Comparison of ENCODE assay signal across 8 mouse cellular contexts in the genomic region with DNA sequence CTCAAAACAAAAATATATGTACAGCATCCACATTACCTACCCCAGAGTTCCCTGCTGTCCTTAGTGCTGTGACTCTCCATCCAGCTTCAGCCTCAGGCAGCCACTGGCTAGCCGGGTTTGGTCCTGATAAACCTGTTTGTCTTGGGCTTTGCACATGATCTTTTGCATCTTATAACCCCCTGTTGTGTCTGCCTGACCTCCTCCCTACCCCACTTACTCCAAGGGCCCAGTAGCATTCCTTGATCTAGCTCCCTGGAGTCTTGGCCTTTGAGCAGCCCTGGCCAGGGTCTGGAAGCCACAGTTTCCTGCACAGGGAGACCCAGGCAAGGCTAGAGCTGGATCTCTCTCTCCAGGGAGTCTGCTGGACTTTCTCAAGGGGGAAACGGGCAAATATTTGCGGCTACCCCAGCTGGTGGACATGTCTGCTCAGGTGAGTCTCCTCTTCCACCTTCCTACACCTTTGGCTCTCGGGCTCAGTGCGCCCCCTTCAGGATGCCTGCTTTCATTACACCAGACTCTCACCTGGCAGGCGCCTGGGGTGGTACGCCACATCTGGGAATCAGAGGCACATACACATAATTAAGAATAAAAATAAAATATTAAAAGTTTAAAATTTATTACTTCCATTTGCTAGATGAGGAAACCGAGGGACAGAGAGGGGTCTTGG. TPM values are rescaled to one million over a fixed set of nuclear protein-coding genes. Genes with fewer than 3 reads are reported as not detected.
A peak's percentile ranks its signal among the peaks of the same experiment; 100 is the strongest.
DNase-seq lines count a peak whose midpoint lies in the region; ATAC-seq and TF ChIP-seq lines count a peak whose summit lies in the region.

No protein-coding gene starts in this region.

- no peak overlapping the region for H3K4me2 ChIP-seq in heart, embryonic 12.5 days

- ATAC-seq in heart, embryonic 12.5 days (ENCODE audit: insufficient number of reproducible peaks, low FRiP score), result no peak

- intact Hi-C loops in left cerebral cortex, adult 2 months (cut with DNase I), result no loop called here
- intact Hi-C loops in left cerebral cortex, postnatal 25 days (cut with DNase I), result no loop called here

- H3K9me3 ChIP-seq in heart, embryonic 12.5 days (replicated peaks), result no peaks in the 10 kb centered on the region

- H3K9ac ChIP-seq in heart, embryonic 12.5 days, result no peak overlapping the region

- peaks cover 47% of the 10 kb centered on the region for H3K4me1 ChIP-seq in heart, embryonic 12.5 days (replicated peaks)

- WGBS in heart, embryonic 12.5 days, result 67% methylated on average over 8 of the region's 8 CpGs

- no peak overlapping the region for H3K4me3 ChIP-seq in left cerebral cortex, adult 2 months
- H3K4me3 ChIP-seq in heart, embryonic 12.5 days, result no peak overlapping the region

- peaks cover 52% of the 10 kb centered on the region for H3K36me3 ChIP-seq in heart, embryonic 12.5 days

- H3K27ac ChIP-seq in left cerebral cortex, adult 2 months, result no peak overlapping the region
- H3K27ac ChIP-seq in heart, embryonic 12.5 days (ENCODE audit: poor library complexity, severe bottlenecking), result no peak overlapping the region

- H3K27me3 ChIP-seq in heart, embryonic 12.5 days (replicated peaks), result no peaks in the 10 kb centered on the region

- DNase-seq in left cerebral cortex, adult 2 months (ENCODE audit: extremely low spot score in 1 of 2, low spot score in 2 of 2), result no peak
- no peak for DNase-seq in left cerebral cortex, postnatal 25 days (ENCODE audit: low spot score in 2 of 2)
- peak; percentile 59 for DNase-seq in ES-CJ7 (ENCODE audit: low read depth, low spot score)
- peak; percentile 21 to 24 for DNase-seq in cerebellum, postnatal 36 days
- DNase-seq in spleen, adult 12 weeks (ENCODE audit: low spot score), result peak; percentile 15
- DNase-seq in layer of hippocampus, adult 11-12 months (ENCODE audit: low spot score), result no peak
- no peak for DNase-seq in heart, adult 9 months (ENCODE audit: low spot score in 2 of 2)

- peak; percentile 76 for TF ChIP-seq CTCF in left cerebral cortex, adult 2 months (IDR thresholded peaks at IDR 0.05)

RNA-seq across cellular contexts. Expression of gene Src, which starts 50.0 kb away (rescaled TPM):
- 100 to 1,000 TPM; 133 to 134 TPM for total RNA-seq in left cerebral cortex, adult 2 months (2021)
- total RNA-seq in left cerebral cortex, postnatal 25 days (2021), result 100 to 1,000 TPM; 116 to 137 TPM
- 10.9 and 13.4 TPM in 2 replicates for polyA plus RNA-seq in heart, embryonic 12.5 days (2016; fragmentation: Nextera tagmentation; extraction: Ambion mirVana)

Comparison
In these comparisons a context has a peak if more than half of its experiments do, and no peak if none do; other contexts are left out.
1. DNase-seq: peak in ES-CJ7 (single experiment), cerebellum, postnatal 36 days (2 of 2) and spleen, adult 12 weeks (single experiment); none in left cerebral cortex, adult 2 months (0 of 2), left cerebral cortex, postnatal 25 days (0 of 2), layer of hippocampus, adult 11-12 months (single experiment) and heart, adult 9 months (0 of 2).